Mouse (Mus musculus) midbrain, postnatal 0 days (tissue): ENCODE measurements around the gene Dyrk1a. TPM values are rescaled to one million over a fixed set of nuclear protein-coding genes. Genes with fewer than 3 reads are reported as not detected.

Experiments used
- ATAC-seq: fragments of 200-750 bp; cut with Nextera tagmentation; 2 replicates; pipeline ENCODE4 v1.8.0; 2017; ENCODE audit warnings: moderate number of reproducible peaks, mild to moderate bottlenecking, moderate TSS enrichment, moderate library complexity; ENCODE audit not compliant: low FRiP score
- DNase-seq: peaks from one replicate; pipeline ENCODE4 v3.0.0-alpha.2; 2015; ENCODE audit warnings: low spot score
- H3K27ac ChIP-seq: fragments of 300-500 bp; sonication (generic); 2 replicates; pipeline ENCODE4 v1.5.1; 2014; ENCODE audit warnings: low read depth, mild to moderate bottlenecking, low read length, mixed read lengths
- H3K27me3 ChIP-seq: fragments of 300-500 bp; sonication (generic); 2 replicates; pipeline ENCODE4 v1.6.1; 2014; ENCODE audit warnings: low read length, control low read depth, mixed read lengths; ENCODE audit not compliant: insufficient read depth
- H3K36me3 ChIP-seq: fragments of 300-500 bp; sonication (generic); 2 replicates; pipeline ENCODE4 v1.6.1; 2014; ENCODE audit warnings: low read length, control low read depth, mixed read lengths; ENCODE audit not compliant: insufficient read depth
- H3K4me1 ChIP-seq: fragments of 300-500 bp; sonication (generic); 2 replicates; pipeline ENCODE4 v1.6.1; 2014; ENCODE audit warnings: mild to moderate bottlenecking, control low read depth, antibody characterized with exemption, low read length, mixed read lengths; ENCODE audit not compliant: insufficient read depth
- H3K4me2 ChIP-seq: fragments of 300-500 bp; sonication (generic); 2 replicates; pipeline ENCODE4 v1.6.1; 2014; ENCODE audit warnings: low read depth, mild to moderate bottlenecking, low read length, mixed read lengths; ENCODE audit not compliant: poor library complexity, severe bottlenecking
- H3K4me3 ChIP-seq: fragments of 300-500 bp; sonication (generic); 2 replicates; pipeline ENCODE4 v1.5.1; 2014; ENCODE audit warnings: low read depth, mild to moderate bottlenecking, low read length, moderate library complexity
- H3K9ac ChIP-seq: fragments of 300-500 bp; sonication (generic); replicated peaks from 2 replicates; pipeline ENCODE4 v1.6.1; 2014; ENCODE audit warnings: mild to moderate bottlenecking, low read length, moderate library complexity, mixed read lengths; ENCODE audit not compliant: poor library complexity, severe bottlenecking
- H3K9me3 ChIP-seq: fragments of 300-500 bp; sonication (generic); 2 replicates; pipeline ENCODE4 v1.6.1; 2016; ENCODE audit warnings: low read length, control low read depth
- CTCF ChIP-seq: IDR thresholded peaks from 2 replicates; pipeline ENCODE4 v1.5.1; 2016; ENCODE audit warnings: antibody characterized with exemption, mild to moderate bottlenecking
- WGBS: fragments of 180-500 bp; shearing (Covaris S2); extraction: QIAGEN DNeasy Blood & Tissue Kit; methylation state at CpG from one replicate; pipeline ENCODE4 v1.1.7; 2014; 5-methylcytosine and 5-hydroxymethylcytosine counted together
- polyA plus RNA-seq: library from polyadenylated mRNA; unstranded; fragments of >200 nt; fragmentation: Nextera tagmentation; extraction: Ambion mirVana; gene quantifications from 2 replicates; pipeline ENCODE4 v1.2.1, GENCODE M21; 2015
- total RNA-seq: library from RNA; depleted of rRNA; stranded (reverse); fragments of >200 nt; gene quantifications from 2 replicates; pipeline ENCODE4 v1.2.3, GENCODE M21; 2014

The Dyrk1a gene
- total and polyA plus RNA-seq, 2 experiments from 2014 or later, result 13.7 to 94.2 TPM

DNA sequence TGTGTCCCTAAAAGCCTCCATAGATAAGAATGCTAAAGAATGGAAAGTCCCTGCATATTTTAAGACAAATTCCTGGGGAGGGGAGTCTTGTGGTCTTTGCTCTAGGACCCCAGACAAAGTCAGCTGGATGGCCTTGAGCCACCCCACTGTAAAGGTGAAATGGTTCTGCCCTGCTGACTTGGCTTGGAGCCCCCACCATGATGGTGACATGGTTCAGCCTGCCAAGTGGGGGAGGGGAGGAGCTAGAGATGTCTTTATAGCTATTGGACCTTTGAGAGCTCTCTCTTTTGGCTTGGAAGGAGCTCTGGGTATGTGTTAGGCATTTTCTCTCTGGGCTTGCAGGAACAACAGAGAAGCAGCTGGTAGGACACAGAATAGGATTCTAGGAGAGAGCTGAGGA, 17.9 kb upstream of the Dyrk1a start:
- Histone ChIP-seq H3K27ac (no peak overlapping the region), H3K9me3 (no peaks in the 10 kb centered on the region), H3K27me3 (no peaks in the 10 kb centered on the region), H3K9ac (no peak overlapping the region), H3K4me3 (no peak overlapping the region), H3K4me2 (no peak overlapping the region), H3K4me1 (no peaks in the 10 kb centered on the region), H3K36me3 (no peaks in the 10 kb centered on the region)
- no peak for TF ChIP-seq CTCF
- DNase-seq (peak; percentile 46), ATAC-seq (no peak)

DNA sequence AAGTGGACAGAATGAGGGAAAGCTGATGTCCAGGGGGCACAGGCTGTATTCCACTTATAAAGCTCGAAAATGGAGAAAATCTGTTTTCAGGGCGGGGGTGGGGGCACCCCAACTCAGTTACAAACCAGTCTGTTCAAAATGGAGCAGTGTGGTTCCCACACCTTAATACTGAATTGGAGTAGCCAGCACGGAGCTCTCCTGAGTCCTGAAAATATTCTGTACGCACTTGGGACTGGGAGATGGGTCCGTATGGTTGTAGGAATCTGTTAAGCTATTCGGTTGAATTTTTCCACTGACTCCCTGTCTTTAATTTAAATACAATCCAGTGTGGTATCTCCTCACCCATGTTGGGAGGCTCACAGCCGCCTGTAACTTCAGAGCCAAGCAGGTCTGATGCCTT, 14.5 kb upstream of the Dyrk1a start:
- Histone ChIP-seq H3K27me3 (no peaks in the 10 kb centered on the region), H3K4me2 (no peak overlapping the region), H3K9ac (no peak overlapping the region), H3K4me3 (no peak overlapping the region), H3K4me1 (no peaks in the 10 kb centered on the region), H3K36me3 (no peaks in the 10 kb centered on the region), H3K27ac (no peak overlapping the region), H3K9me3 (no peaks in the 10 kb centered on the region)
- WGBS, result 87% methylated on average over 7 of the region's 7 CpGs
- TF ChIP-seq CTCF, result no peak
- DNase-seq, result no peak
- ATAC-seq, result no peak

DNA sequence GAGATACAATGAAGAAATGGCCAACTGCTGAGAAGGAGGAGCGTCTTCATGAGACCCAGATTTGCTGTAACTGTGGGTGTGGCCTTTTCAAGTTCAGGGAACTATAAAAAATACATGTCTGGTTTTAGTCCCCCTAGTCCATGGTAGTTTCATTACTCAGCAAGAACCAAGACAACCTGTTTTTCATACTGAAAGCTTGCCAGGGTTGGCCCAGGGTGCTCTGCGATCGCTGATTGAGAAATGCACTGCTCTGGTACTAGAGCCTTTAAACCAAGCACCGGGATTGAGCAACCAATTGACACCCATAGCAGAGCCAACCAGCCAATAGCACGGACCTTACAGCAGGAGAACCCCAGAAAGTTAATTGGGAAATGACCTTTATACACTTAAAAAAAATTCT, 13.6 kb upstream of the Dyrk1a start:
- no peak overlapping the region for H3K4me2 ChIP-seq
- H3K9ac ChIP-seq, result no peak overlapping the region
- H3K36me3 ChIP-seq, result no peaks in the 10 kb centered on the region
- H3K9me3 ChIP-seq, result no peaks in the 10 kb centered on the region
- ATAC-seq (no peak), DNase-seq (no peak)
- no peaks in the 10 kb centered on the region for H3K4me1 ChIP-seq
- 85% methylated on average over 5 of the region's 5 CpGs for WGBS
- H3K27ac ChIP-seq, result no peak overlapping the region
- no peak overlapping the region for H3K4me3 ChIP-seq
- no peaks in the 10 kb centered on the region for H3K27me3 ChIP-seq
- TF ChIP-seq CTCF, result no peak

DNA sequence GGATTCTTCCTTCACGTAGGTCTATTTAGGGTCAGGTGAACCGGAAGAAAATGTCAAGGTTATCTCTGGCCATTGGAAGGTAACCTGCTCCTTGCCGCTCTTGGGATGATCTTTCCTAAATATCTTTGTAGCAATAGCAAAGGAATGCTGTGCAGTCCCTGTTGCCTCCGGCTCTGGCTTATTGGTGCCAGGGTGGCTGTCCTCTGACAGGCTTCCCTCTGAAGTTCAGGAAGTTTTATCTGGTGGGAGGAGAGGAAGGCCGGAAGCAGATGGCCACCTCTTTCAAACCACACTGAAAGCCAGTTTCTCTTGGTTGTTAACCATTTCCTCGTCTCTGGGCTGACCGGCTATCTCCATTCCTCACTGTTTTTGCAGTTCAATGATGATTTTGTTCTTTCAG, 10.5 kb upstream of the Dyrk1a start:
- ATAC-seq (no peak), DNase-seq (no peak)
- no peak for TF ChIP-seq CTCF
- no peaks in the 10 kb centered on the region for H3K27me3 ChIP-seq
- no peaks in the 10 kb centered on the region for H3K4me1 ChIP-seq
- H3K36me3 ChIP-seq, result no peaks in the 10 kb centered on the region
- H3K4me3 ChIP-seq, result no peak overlapping the region
- no peak overlapping the region for H3K9ac ChIP-seq
- WGBS, result 76% methylated on average over 7 of the region's 7 CpGs
- no peaks in the 10 kb centered on the region for H3K9me3 ChIP-seq
- no peak overlapping the region for H3K27ac ChIP-seq
- no peak overlapping the region for H3K4me2 ChIP-seq

DNA sequence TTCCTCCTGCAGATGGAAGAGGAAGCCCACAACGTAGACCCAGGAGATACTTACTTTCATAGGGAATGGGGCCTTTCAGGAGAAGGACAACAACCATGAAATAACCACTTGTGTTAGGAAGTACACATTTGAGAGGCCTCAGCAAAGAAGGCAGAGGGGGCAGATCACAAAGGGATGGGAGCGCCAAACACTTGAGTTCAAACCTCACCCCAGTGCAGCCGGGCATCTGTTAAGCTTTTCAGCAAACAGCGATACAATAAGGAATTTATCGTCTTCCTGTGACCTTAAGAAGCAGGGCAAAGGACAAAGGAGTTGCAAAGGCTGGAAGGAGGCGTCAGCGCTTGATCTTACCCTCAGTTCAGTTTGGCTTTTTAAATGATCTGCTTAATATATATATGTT, 10.0 kb upstream of the Dyrk1a start:
- Histone ChIP-seq H3K27ac (no peak overlapping the region), H3K4me2 (no peak overlapping the region), H3K36me3 (no peaks in the 10 kb centered on the region), H3K4me3 (no peak overlapping the region), H3K4me1 (no peaks in the 10 kb centered on the region), H3K9me3 (no peaks in the 10 kb centered on the region), H3K9ac (no peak overlapping the region), H3K27me3 (no peaks in the 10 kb centered on the region)
- WGBS, result 71% methylated on average over 7 of the region's 7 CpGs
- TF ChIP-seq CTCF, result no peak
- ATAC-seq (no peak), DNase-seq (no peak)

DNA sequence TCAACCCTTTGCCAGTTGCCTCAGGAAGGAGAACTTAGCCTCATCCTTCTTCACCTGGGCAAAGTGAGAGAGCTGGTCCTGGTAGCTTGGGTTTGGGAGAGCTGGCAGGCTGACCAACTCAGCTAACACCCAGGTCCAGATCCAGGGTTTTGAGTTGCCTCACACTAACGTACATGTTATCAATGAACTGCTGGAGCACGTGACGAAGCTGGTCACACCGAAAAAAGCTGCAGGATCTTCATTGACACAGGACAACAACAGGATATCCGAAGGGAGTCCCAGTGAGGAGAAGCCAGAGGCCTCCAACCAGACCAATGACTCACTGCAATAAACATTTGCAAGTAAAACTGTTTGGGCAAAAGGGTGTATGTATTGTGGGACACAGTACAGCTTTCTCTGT, 9.2 kb upstream of the Dyrk1a start:
- Histone ChIP-seq H3K9me3 (no peaks in the 10 kb centered on the region), H3K4me1 (no peaks in the 10 kb centered on the region), H3K4me2 (no peak overlapping the region), H3K4me3 (no peak overlapping the region), H3K27me3 (no peaks in the 10 kb centered on the region), H3K27ac (no peak overlapping the region), H3K9ac (no peak overlapping the region), H3K36me3 (no peaks in the 10 kb centered on the region)
- no peak for TF ChIP-seq CTCF
- ATAC-seq, result no peak
- DNase-seq, result no peak
- WGBS, result 77% methylated on average over 5 of the region's 5 CpGs

DNA sequence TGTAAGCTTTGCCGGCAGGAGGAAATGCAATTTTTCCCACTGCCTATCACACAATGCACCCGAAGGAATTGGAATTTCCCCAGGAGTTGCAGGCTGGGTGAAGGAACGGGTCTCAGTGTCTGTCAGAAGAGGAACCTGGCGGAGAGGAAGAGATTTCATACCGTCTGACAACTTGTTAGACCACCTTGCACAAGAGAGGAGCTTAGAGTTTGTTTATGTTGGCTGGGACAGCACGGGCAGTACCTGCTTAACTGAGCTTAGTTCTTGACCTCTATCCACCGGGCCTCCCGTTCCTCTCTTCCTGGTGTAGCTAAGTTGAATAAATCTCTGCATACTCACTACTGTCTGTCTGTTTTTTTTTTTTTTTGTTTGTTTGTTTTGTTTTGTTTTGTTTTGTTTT, 3.7 kb upstream of the Dyrk1a start:
- Histone ChIP-seq H3K4me1 (no peaks in the 10 kb centered on the region), H3K27ac (no peak overlapping the region), H3K4me3 (no peak overlapping the region), H3K36me3 (no peaks in the 10 kb centered on the region), H3K9ac (no peak overlapping the region), H3K4me2 (no peak overlapping the region), H3K9me3 (no peaks in the 10 kb centered on the region), H3K27me3 (no peaks in the 10 kb centered on the region)
- no peak for ATAC-seq
- TF ChIP-seq CTCF, result no peak
- 72% methylated on average over 8 of the region's 8 CpGs for WGBS
- no peak for DNase-seq
